9 mouse cellular contexts compared by ENCODE assay signal in the genomic region with DNA sequence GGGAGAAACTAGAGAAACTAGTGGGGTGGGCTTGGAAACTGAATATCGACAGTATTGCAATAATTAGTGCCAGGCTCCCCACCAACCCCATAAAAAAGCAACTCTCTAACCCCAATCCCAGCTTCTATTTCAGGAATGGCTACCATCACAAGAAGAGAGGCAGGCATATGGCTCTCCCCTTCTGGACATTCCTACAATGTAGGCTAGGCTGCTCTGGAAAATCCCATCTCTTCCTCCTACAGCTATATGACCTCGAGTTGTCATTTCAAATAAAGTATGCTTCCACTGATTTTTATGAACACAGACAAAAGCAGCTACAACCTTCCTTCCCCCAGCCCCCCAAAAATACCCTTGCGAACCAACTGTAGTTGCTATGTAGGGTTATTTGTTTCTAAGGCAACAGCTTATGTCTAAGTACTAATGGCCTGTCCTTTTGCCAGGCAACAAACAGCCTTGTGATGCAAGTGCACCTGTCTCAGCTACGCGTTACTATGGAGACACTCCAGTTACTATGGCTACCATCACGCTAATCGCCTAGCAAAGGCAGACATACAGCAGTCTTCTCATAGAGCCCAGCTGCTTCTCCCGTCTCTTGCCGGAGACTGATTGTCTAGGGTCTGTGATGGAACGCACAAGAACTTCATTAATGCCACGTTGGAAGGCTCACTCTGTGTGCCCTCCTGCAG.
DNase-seq lines count a peak whose midpoint lies in the region; ATAC-seq lines count a peak whose summit lies in the region.
"Had no signal": no experiment of that assay in that cellular context is flagged by ENCODE, and none has a peak within 500 bp of the region (broad histone marks: within the 10 kb centered on the region; RNA-seq: fewer than 3 reads in every experiment).

No protein-coding gene starts in this region.

- H3K36me3 ChIP-seq in intestine, embryonic 14.5 days (ENCODE audit: control insufficient read depth, insufficient read depth, low read length), result 0 out of 2 replicates have a peak, but pooled peaks cover 3% of the 10 kb centered on the region
- H3K36me3 ChIP-seq in intestine, embryonic 16.5 days (ENCODE audit: control insufficient read depth, insufficient read depth, low read length), result 0 out of 2 replicates have a peak, but pooled peaks cover 2% of the 10 kb centered on the region

- peak; percentile 50; the same call in 1 of the 2 replicates for ATAC-seq in intestine, embryonic 14.5 days (replicated peaks; ENCODE audit: low FRiP score, low TSS enrichment, low read depth)
- no peak for ATAC-seq in intestine, embryonic 16.5 days
- peak; percentile 64 for ATAC-seq in frontal cortex, adult (ENCODE audit: low TSS enrichment)

- no peak overlapping the region for H3K4me3 ChIP-seq in intestine, embryonic 14.5 days (ENCODE audit: low read depth, low read length)
- H3K4me3 ChIP-seq in intestine, embryonic 16.5 days (ENCODE audit: low read length), result no peak overlapping the region

- H3K27me3 ChIP-seq in intestine, embryonic 14.5 days (replicated peaks; ENCODE audit: control insufficient read depth, insufficient read depth, low read length), result no peaks in the 10 kb centered on the region
- no peaks in the 10 kb centered on the region for H3K27me3 ChIP-seq in intestine, embryonic 16.5 days (replicated peaks; ENCODE audit: control insufficient read depth, insufficient read depth, low read length)

- no peak overlapping the region for H3K9ac ChIP-seq in intestine, embryonic 14.5 days (ENCODE audit: low read length)
- no peak overlapping the region for H3K9ac ChIP-seq in intestine, embryonic 16.5 days (ENCODE audit: low read depth, low read length)

- no peak overlapping the region for H3K27ac ChIP-seq in intestine, embryonic 14.5 days (ENCODE audit: low read depth)
- no peak overlapping the region for H3K27ac ChIP-seq in intestine, embryonic 16.5 days (ENCODE audit: low read length)
- H3K27ac ChIP-seq: macrophage had no signal

- 79% methylated on average over 11 of the region's 11 CpGs for WGBS in intestine, embryonic 14.5 days
- WGBS in intestine, embryonic 16.5 days, result 78% methylated on average over 11 of the region's 11 CpGs

- DNase-seq in intestine, embryonic 14.5 days (ENCODE audit: low spot score), result peak; percentile 48
- peak; percentile 80 for DNase-seq in left cerebral cortex, adult 9 months (ENCODE audit: low spot score in 2 of 2)
- peak; percentile 100 for DNase-seq in retina, postnatal 1 day
- no peak for DNase-seq in heart, adult 11 months
- no peak for DNase-seq in kidney, postnatal 10 days
- no peak for DNase-seq in urinary bladder, adult 2 months (ENCODE audit: low spot score)

- H3K4me1 ChIP-seq in intestine, embryonic 14.5 days (replicated peaks; ENCODE audit: control insufficient read depth, insufficient read depth, low read length), result peaks cover 24% of the 10 kb centered on the region
- peaks cover 20% of the 10 kb centered on the region for H3K4me1 ChIP-seq in intestine, embryonic 16.5 days (ENCODE audit: control insufficient read depth, insufficient read depth, low read length)

- no peak overlapping the region for H3K4me2 ChIP-seq in intestine, embryonic 14.5 days (ENCODE audit: low read length)
- H3K4me2 ChIP-seq in intestine, embryonic 16.5 days (ENCODE audit: low read depth, low read length), result no peak overlapping the region

- no peaks in the 10 kb centered on the region for H3K9me3 ChIP-seq in intestine, embryonic 14.5 days (ENCODE audit: control insufficient read depth, low read length)
- H3K9me3 ChIP-seq in intestine, embryonic 16.5 days (ENCODE audit: control insufficient read depth, low read length), result no peaks in the 10 kb centered on the region

Comparison
In these comparisons a context has a peak if more than half of its experiments do, and no peak if none do; other contexts are left out.
1. DNase-seq: peak in intestine, embryonic 14.5 days (single experiment), left cerebral cortex, adult 9 months (2 of 2) and retina, postnatal 1 day (single experiment); none in heart, adult 11 months (single experiment), kidney, postnatal 10 days (single experiment) and urinary bladder, adult 2 months (single experiment).